Mouse (Mus musculus) E14TG2a.4 (cell line): ENCODE measurements around the gene Ncapg.
A peak's percentile ranks its signal among the peaks of the same experiment; 100 is the strongest.
"Not testable (repeated sequence)": the region's sequence is repeated elsewhere in the genome, so short reads cannot be mapped to it uniquely, and the experiment has no call there.

Experiments used
- H3K27me3 ChIP-seq: 2 replicates; pipeline ENCODE4 v1.6.1; 2014; ENCODE audit warnings: low read length, control low read depth; ENCODE audit not compliant: insufficient read depth
- H3K36me3 ChIP-seq: 2 replicates; pipeline ENCODE4 v1.6.1; 2014; ENCODE audit warnings: low read length, control low read depth; ENCODE audit not compliant: insufficient read depth
- H3K4me1 ChIP-seq: replicated peaks from 2 replicates; pipeline ENCODE4 v1.6.1; 2014; ENCODE audit warnings: low read depth, low read length, control low read depth
- H3K4me3 ChIP-seq: replicated peaks from 2 replicates; pipeline ENCODE4 v1.5.1; 2014; ENCODE audit warnings: mild to moderate bottlenecking, low read length
- H3K9me3 ChIP-seq: 2 replicates; pipeline ENCODE4 v1.6.1; 2014; ENCODE audit warnings: low read length, control low read depth
- CTCF ChIP-seq: conservative IDR thresholded peaks from 2 replicates; pipeline ENCODE4 v1.5.1; 2014; ENCODE audit warnings: low read length
- NANOG ChIP-seq: IDR thresholded peaks from 2 replicates; pipeline ENCODE4 v1.6.1; 2014; ENCODE audit warnings: borderline replicate concordance, low read length, mixed read lengths
- POU5F1 ChIP-seq: IDR thresholded peaks from 2 replicates; pipeline ENCODE4 v1.6.1; 2014; ENCODE audit warnings: low read length, borderline replicate concordance

The Ncapg gene

GRCm38 (mm10) chr5:45669598-45670279, at the start of gene Ncapg:
Gene Ncapg (plus strand): TSS chr5:45669919.
- TF ChIP-seq NANOG (no peak), CTCF (no peak), POU5F1 (no peak)
- H3K27me3 ChIP-seq, result no peaks in the 10 kb centered on the region
- H3K9me3 ChIP-seq, result peaks cover 1% of the 10 kb centered on the region; the same call in 1 of the 2 replicates
- H3K4me3 ChIP-seq, result peak within 1 kb of the TSS; percentile 99
- peaks cover 15% of the 10 kb centered on the region for H3K4me1 ChIP-seq
- H3K36me3 ChIP-seq, result peaks cover 24% of the 10 kb centered on the region

GRCm38 (mm10) chr5:45621511-45621910, 48.2 kb upstream of the Ncapg start:
- TF ChIP-seq POU5F1 (no peak), NANOG (no peak), CTCF (no peak)
- Histone ChIP-seq H3K36me3 (no peaks in the 10 kb centered on the region), H3K4me3 (no peak overlapping the region), H3K4me1 (peaks cover 7% of the 10 kb centered on the region; the same call in 1 of the 2 replicates), H3K27me3 (no peaks in the 10 kb centered on the region), H3K9me3 (peaks cover 81% of the 10 kb centered on the region)

DNA sequence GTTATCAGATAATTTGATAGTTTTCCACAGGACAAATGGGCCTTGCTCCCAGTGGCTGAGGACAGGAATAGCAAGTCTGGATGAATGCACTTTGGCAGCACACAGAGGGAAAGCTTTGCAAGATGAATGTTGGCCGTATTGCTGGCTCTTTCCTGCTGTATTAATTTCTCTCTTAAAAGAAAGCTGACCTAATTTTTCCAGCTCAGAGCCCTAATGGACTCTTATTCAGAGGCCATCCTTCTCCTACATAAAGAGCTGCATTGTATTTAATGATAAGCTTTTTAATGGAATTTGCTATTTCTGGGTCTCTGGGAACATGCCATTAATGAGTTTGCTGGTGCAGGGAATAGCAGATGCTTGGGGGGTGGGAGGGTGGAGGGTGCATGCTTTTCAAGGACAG, 41.9 kb upstream of the Ncapg start:
- no peaks in the 10 kb centered on the region for H3K36me3 ChIP-seq
- TF ChIP-seq CTCF, result no peak
- no peak for TF ChIP-seq POU5F1
- no peak for TF ChIP-seq NANOG
- H3K27me3 ChIP-seq, result no peaks in the 10 kb centered on the region
- H3K4me1 ChIP-seq, result no peaks in the 10 kb centered on the region
- H3K9me3 ChIP-seq, result peaks cover 25% of the 10 kb centered on the region
- H3K4me3 ChIP-seq, result no peak overlapping the region

DNA sequence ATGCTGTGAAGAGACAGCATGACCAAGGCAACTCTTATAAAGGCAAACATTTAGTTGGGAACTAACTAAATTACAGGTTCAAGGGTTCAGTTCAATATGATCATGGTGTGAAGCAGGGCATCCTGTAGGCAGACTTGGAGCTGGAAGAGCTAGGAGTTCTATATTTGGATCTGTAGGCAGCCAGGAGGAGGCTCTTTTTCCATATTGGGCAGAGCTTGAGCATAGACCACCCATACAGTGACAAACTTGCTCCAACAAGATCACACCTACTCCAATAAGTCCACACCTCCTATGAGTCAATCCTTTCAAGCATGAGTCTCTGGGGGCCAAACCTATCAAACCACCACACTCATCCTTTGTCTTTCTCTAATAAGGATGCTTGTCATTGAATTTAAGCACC, 40.2 kb upstream of the Ncapg start:
- peaks cover 8% of the 10 kb centered on the region; the same call in 1 of the 2 replicates for H3K9me3 ChIP-seq
- no peaks in the 10 kb centered on the region for H3K36me3 ChIP-seq
- TF ChIP-seq NANOG (no peak), POU5F1 (no peak), CTCF (no peak)
- no peak overlapping the region for H3K4me3 ChIP-seq
- H3K4me1 ChIP-seq, result no peaks in the 10 kb centered on the region
- no peaks in the 10 kb centered on the region for H3K27me3 ChIP-seq

- no peaks in the 10 kb centered on the region for H3K9me3 ChIP-seq
Measured at GRCm38 (mm10) chr5:45638378-45638777, 31.3 kb upstream of the Ncapg start.

DNA sequence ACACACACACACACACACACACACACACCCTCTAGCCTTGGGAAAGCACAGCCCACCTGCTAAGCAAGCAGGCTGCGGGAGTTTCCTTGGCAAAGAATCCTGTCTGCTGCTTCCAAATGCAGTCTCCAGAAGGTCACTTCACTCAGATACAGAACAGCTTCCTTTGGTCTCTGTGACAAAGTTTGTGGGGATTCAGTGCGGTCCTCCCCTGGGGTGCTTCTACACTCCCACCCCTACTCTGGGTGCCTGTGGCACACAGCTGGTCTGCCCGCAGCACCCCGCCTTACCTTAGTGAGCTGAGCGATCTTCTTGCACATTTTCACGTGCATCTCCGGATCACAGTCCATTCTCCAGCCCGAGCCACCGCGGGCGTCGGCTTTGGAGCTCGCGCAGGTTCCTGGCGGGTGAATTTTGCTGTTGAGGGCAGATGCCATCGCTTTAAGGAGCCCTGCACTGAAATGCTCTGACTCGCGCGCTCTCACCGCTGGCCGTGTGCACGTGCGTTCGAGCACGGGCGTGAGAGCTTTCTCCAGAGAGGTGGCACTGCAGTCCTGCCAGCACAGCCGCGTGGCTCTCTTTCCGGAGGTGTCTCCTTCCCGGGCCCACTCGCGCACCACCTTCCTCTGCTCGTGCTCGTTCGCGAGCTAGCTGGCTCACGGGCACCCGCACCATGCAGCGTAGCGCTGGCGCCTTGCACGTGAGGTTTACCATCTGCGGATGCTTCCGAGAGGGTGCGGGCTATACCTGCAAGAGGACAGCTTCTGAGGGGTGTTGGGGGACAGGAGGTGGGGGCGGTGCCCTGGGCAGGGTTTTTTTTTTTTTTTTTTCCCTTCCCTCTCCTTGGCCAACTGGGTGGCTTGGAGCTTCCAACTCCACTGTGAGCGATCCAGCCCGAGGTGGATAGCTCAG, 30.7 kb upstream of the Ncapg start, which contains the start of gene Fam184b:
Fam184b (minus strand) TSS at position 809 of the 909 bp plus-strand sequence.
- TF ChIP-seq NANOG (no peak), POU5F1 (no peak), CTCF (no peak)
- H3K4me3 ChIP-seq, result peak within 1 kb of the TSS; percentile 82
- peaks cover 52% of the 10 kb centered on the region for H3K27me3 ChIP-seq
- peaks cover 16% of the 10 kb centered on the region for H3K4me1 ChIP-seq
- no peaks in the 10 kb centered on the region for H3K9me3 ChIP-seq
- no peaks in the 10 kb centered on the region for H3K36me3 ChIP-seq

More at GRCm38 (mm10) chr5:45638378-45638777, 31.3 kb upstream of the Ncapg start:
- TF ChIP-seq CTCF (no peak), NANOG (no peak), POU5F1 (no peak)
- Histone ChIP-seq H3K27me3 (peaks cover 51% of the 10 kb centered on the region), H3K4me3 (no peak overlapping the region), H3K36me3 (no peaks in the 10 kb centered on the region), H3K4me1 (peaks cover 16% of the 10 kb centered on the region)

- no peak for TF ChIP-seq NANOG
- Histone ChIP-seq H3K36me3 (no peaks in the 10 kb centered on the region), H3K4me1 (peaks cover 16% of the 10 kb centered on the region), H3K4me3 (peak overlapping the region; percentile 82), H3K27me3 (peaks cover 52% of the 10 kb centered on the region), H3K9me3 (no peaks in the 10 kb centered on the region)
Measured at GRCm38 (mm10) chr5:45639715-45640092, 30.0 kb upstream of the Ncapg start.

DNA sequence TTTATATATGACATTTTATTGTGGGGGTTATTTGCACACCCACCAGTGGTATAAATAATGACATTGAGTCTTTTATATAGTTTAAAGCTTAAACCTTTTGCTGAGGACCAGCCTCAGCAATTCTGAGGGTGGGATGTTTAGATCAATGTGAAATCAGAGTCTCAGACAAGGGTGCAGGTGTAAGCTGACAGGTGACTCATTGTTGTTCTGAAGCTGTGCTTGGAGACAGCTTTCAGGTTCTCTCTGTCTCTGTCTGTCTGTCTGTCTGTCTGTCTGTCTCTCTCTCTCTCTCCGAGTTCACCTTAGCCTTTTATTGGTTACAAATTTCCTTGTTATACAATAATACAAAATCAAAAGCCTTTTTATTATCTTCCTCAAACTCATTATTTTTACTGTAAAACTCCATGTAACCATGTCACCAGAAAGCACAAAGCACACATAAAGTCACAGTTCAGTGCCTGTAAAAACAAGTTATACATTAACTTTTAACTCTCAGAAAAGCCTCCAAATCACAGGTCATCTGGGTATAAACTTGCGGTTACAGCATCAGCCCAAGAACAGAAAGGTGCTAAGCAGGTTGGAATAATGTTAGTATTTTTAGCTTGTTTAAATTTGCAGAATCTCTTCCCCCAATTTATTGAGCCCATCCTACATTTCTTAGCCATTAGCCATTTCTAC, 18.6 kb upstream of the Ncapg start:
- Histone ChIP-seq H3K9me3 (no peaks in the 10 kb centered on the region), H3K36me3 (no peaks in the 10 kb centered on the region), H3K4me3 (no peak overlapping the region), H3K4me1 (no peaks in the 10 kb centered on the region), H3K27me3 (no peaks in the 10 kb centered on the region)
- no peak for TF ChIP-seq POU5F1
- TF ChIP-seq NANOG, result no peak
- TF ChIP-seq CTCF, result no peak

- H3K9me3 ChIP-seq, result peaks cover 58% of the 10 kb centered on the region
- not testable (repeated sequence) for H3K4me1 ChIP-seq, H3K4me3 ChIP-seq, H3K36me3 ChIP-seq, H3K27me3 ChIP-seq
Measured at GRCm38 (mm10) chr5:45658406-45658805, 11.3 kb upstream of the Ncapg start.
